Mouse (Mus musculus) midbrain, embryonic 14.5 days (tissue): ENCODE measurements at regions not wholly inside any gene's neighbourhood (a gene's known extent, or its start where the extent isn't known, plus 50 kb on each side); places are given as distances from the start of the nearest gene placed in this dataset.

Experiments used
- ATAC-seq: fragments of 200-750 bp; cut with Nextera tagmentation; 2 replicates; pipeline ENCODE4 v1.8.0; 2017; ENCODE audit warnings: moderate number of reproducible peaks, moderate library complexity; ENCODE audit not compliant: low FRiP score, low TSS enrichment
- DNase-seq: peaks from one replicate; pipeline ENCODE4 v3.0.0-alpha.2; 2015
- H3K27ac ChIP-seq: fragments of 300-500 bp; sonication (generic); replicated peaks from 2 replicates; pipeline ENCODE4 v1.5.1; 2014; ENCODE audit warnings: mild to moderate bottlenecking, low read depth, low read length, moderate library complexity
- H3K27me3 ChIP-seq: fragments of 300-500 bp; sonication (generic); 2 replicates; pipeline ENCODE4 v1.6.1; 2014; ENCODE audit warnings: low read length, control low read depth, mixed read lengths; ENCODE audit not compliant: control insufficient read depth, insufficient read depth
- H3K36me3 ChIP-seq: fragments of 300-500 bp; sonication (generic); 2 replicates; pipeline ENCODE4 v1.6.1; 2014; ENCODE audit warnings: low read length, control low read depth; ENCODE audit not compliant: control insufficient read depth, insufficient read depth
- H3K4me1 ChIP-seq: fragments of 300-500 bp; sonication (generic); 2 replicates; pipeline ENCODE4 v1.6.1; 2014; ENCODE audit warnings: mild to moderate bottlenecking, antibody characterized with exemption, low read length, control low read depth; ENCODE audit not compliant: control insufficient read depth, insufficient read depth
- H3K4me2 ChIP-seq: fragments of 300-500 bp; sonication (generic); 2 replicates; pipeline ENCODE4 v1.6.1; 2014; ENCODE audit warnings: mild to moderate bottlenecking, low read length, moderate library complexity
- H3K4me3 ChIP-seq: fragments of 300-500 bp; sonication (generic); replicated peaks from 2 replicates; pipeline ENCODE4 v1.5.1; 2014; ENCODE audit warnings: low read depth, low read length
- H3K9ac ChIP-seq: fragments of 300-500 bp; sonication (generic); replicated peaks from 2 replicates; pipeline ENCODE4 v1.6.1; 2014; ENCODE audit warnings: mild to moderate bottlenecking, low read length, moderate library complexity
- H3K9me3 ChIP-seq: fragments of 300-500 bp; sonication (generic); 2 replicates; pipeline ENCODE4 v1.6.1; 2016; ENCODE audit warnings: low read length, control low read depth, mixed read lengths; ENCODE audit not compliant: control insufficient read depth
- WGBS: fragments of 180-500 bp; shearing (Covaris S2); extraction: QIAGEN DNeasy Blood & Tissue Kit; methylation state at CpG from one replicate; pipeline ENCODE4 v1.1.7; 2014; 5-methylcytosine and 5-hydroxymethylcytosine counted together

DNA sequence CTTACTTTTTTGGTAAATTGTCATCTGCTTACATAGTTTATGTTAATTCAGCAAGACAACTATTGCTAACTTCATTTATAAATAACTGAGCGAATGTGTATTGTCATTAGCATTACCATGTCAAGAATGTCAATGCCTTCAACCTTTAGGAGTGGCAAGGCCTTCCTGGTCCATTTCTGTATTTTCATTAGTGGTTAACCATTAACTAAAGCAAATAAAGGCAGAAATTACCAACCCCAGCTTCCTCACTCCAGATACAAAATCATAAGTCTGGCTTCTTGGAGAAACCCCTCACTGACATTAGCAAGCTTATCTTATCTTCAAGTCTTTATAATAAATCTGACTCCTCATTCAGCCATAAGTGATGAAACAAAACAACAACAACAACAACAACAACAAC, 592.8 kb upstream of the Pcdh20 start:
- DNase-seq (no peak), ATAC-seq (no peak)
- no peak overlapping the region for H3K4me2 ChIP-seq
- H3K36me3 ChIP-seq, result no peaks in the 10 kb centered on the region
- H3K27me3 ChIP-seq, result no peaks in the 10 kb centered on the region
- 98% methylated on average over 1 of the region's 1 CpGs for WGBS
- H3K9me3 ChIP-seq, result no peaks in the 10 kb centered on the region
- no peak overlapping the region for H3K27ac ChIP-seq
- H3K9ac ChIP-seq, result no peak overlapping the region
- no peak overlapping the region for H3K4me3 ChIP-seq
- H3K4me1 ChIP-seq, result no peaks in the 10 kb centered on the region

DNA sequence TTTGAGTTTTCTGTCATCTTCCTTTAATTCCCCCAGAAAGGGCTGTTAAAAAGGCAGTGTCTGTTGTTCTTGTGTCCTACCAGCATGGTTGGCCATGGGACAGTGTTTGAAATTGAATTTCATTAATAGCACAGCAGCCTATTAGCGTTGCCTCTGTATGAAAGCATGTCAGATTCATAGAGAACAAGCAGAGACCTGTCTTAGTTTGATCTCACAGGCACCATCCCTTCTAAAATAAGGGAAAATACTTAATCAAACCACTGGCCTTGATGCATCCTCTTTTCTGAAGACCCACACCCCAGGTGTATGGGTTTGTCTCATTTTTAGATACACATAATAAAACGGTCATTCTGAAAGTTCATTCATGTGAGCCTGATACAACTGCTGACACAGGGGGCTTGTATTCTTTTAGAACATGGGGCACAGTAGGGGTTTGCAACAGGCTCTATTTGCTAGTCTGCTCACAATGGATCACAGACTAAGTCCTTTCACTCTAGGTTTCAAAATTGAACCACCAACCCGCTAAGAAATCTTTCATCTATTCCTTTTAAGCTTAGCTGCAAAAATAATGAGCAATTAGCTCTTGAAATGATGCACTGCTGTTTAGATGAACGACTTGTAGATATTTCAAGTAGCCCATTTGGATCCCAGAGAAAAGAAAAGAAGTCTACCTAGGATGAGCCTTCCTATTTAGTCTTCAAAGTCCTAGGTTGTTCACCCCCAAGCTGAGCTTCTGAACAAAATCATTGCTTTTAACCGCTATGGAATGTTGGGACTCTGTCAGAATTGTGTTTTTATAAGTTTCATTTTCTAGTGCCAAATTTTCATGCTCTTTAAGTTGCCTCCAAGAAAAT, 591.6 kb upstream of the Pcdh20 start:
- DNase-seq (no peak), ATAC-seq (no peak)
- WGBS, result 56% methylated on average over 5 of the region's 5 CpGs
- no peaks in the 10 kb centered on the region for H3K36me3 ChIP-seq
- H3K9ac ChIP-seq, result no peak overlapping the region
- no peaks in the 10 kb centered on the region for H3K27me3 ChIP-seq
- H3K9me3 ChIP-seq, result no peaks in the 10 kb centered on the region
- no peaks in the 10 kb centered on the region for H3K4me1 ChIP-seq
- no peak overlapping the region for H3K4me3 ChIP-seq
- no peak overlapping the region for H3K4me2 ChIP-seq
- H3K27ac ChIP-seq, result no peak overlapping the region

DNA sequence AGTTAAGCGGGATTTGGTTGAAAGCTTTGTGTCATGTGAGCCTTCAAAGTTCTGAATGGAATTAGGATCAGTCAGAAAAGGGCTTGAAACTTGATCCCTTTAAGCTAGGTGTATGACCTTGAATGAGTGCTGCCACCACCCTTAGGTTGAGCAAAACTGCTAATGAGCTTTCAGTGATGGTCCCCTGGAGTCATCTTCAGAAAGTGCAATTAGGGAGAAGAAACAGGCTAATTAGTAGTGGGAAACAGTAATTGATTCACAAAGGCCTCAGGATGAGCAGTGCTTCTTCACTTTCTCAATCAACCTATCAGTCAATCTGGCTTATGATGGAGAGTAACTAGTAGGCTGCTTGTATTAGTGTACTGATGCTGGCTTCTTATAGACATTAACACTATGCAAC, 590.1 kb upstream of the Pcdh20 start:
- no peak overlapping the region for H3K4me2 ChIP-seq
- H3K36me3 ChIP-seq, result no peaks in the 10 kb centered on the region
- no peak overlapping the region for H3K4me3 ChIP-seq
- H3K4me1 ChIP-seq, result no peaks in the 10 kb centered on the region
- H3K9me3 ChIP-seq, result no peaks in the 10 kb centered on the region
- ATAC-seq (0 out of 2 replicates have a peak, but pooled peaks have one; percentile 46), DNase-seq (no peak)
- 38% methylated on average over 1 of the region's 1 CpGs for WGBS
- no peak overlapping the region for H3K27ac ChIP-seq
- H3K9ac ChIP-seq, result no peak overlapping the region
- H3K27me3 ChIP-seq, result no peaks in the 10 kb centered on the region

DNA sequence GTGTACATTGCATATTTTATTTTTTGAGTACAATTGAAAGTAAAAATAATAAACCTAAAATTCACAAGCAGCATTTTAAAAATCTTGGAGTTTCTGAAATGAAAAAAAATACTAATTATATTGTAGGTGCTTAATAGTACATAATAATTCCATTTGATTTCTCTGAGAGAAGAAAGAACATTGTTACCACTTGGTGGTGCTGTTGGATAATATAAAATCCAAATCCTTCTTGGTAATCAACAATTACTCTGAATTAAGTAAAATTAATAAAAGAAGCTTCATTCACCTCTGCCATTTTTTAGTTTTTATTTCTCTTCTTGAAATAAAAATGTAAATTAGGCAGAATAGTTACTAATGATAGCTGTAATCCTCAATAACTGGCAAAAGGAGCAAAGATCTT, 563.2 kb upstream of the Pcdh20 start:
- ATAC-seq (no peak), DNase-seq (peak; percentile 79)
- H3K27ac ChIP-seq, result no peak overlapping the region
- no peaks in the 10 kb centered on the region for H3K4me1 ChIP-seq
- H3K36me3 ChIP-seq, result no peaks in the 10 kb centered on the region
- no peak overlapping the region for H3K4me2 ChIP-seq
- H3K4me3 ChIP-seq, result no peak overlapping the region
- no peaks in the 10 kb centered on the region for H3K9me3 ChIP-seq
- no peak overlapping the region for H3K9ac ChIP-seq
- no peaks in the 10 kb centered on the region for H3K27me3 ChIP-seq

DNA sequence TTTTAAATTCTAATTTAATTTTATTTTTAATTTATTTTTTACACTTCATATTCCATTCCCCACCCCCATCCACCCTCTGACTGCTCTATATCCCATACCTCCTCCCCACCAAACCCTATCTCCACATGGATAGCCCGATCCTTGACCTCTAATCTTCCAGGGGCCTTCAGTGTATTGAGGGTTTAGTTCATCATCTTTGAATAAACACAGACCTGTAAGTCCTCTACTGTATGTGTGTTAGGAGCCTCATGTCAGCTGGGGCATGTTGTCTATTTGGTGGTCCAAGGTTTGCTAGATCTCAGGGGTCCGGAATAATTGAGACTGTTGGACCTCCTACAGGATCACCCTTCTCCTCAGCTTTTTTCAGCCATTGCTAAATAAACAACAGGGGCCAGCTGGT, 540.2 kb upstream of the Pcdh20 start:
- no peak overlapping the region for H3K4me2 ChIP-seq
- no peak overlapping the region for H3K4me3 ChIP-seq
- DNase-seq (no peak), ATAC-seq (no peak)
- 98% methylated on average over 2 of the region's 2 CpGs for WGBS
- H3K9me3 ChIP-seq, result no peaks in the 10 kb centered on the region
- no peak overlapping the region for H3K9ac ChIP-seq
- no peaks in the 10 kb centered on the region for H3K36me3 ChIP-seq
- no peaks in the 10 kb centered on the region for H3K27me3 ChIP-seq
- no peak overlapping the region for H3K27ac ChIP-seq
- H3K4me1 ChIP-seq, result no peaks in the 10 kb centered on the region

DNA sequence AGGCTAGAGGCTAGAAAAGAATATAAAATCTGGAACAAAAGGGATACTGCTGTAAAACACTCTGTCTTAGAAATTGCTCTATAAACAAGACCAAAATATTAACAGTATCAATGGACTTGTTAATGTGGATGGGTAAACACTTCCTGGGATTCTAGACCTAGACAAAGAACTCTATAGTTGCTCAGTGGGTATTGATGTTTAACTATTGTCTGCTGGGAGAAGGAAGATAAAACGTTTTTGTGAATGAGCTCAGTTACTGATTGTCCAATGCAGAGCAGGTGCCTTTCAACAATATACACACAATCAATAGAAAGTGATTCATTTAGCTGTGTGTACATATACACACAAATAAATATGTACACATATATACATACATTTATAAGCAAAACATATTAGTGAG, 538.5 kb upstream of the Pcdh20 start:
- H3K36me3 ChIP-seq, result no peaks in the 10 kb centered on the region

DNA sequence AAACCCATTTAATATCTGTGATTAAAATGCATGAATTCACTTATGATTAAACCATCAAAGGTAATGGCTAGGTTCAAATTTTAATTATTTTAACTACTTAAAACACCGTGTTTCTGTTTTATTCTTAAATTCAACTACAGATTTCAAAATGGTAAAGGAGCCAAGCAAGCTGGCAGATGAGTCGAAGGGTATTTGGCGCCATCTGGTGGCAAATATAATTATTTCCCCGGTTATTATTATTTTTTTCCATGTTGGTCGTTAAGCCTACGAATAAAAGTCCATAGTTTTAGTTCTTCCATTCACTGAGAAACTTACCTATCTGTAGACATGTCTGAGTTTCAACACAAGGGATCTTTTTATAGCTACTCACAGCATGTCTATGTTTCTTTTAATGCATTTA, 510.7 kb upstream of the Pcdh20 start:
- WGBS, result 14% methylated on average over 6 of the region's 6 CpGs
- ATAC-seq, result no peak

More for the DNA sequence above, 538.5 kb upstream of the Pcdh20 start:
- no peak for DNase-seq
- no peak for ATAC-seq
- Histone ChIP-seq H3K4me2 (no peak overlapping the region), H3K27ac (no peak overlapping the region), H3K9ac (no peak overlapping the region), H3K4me3 (no peak overlapping the region), H3K27me3 (no peaks in the 10 kb centered on the region), H3K9me3 (no peaks in the 10 kb centered on the region), H3K4me1 (no peaks in the 10 kb centered on the region)
- WGBS, result 44% methylated on average over 1 of the region's 1 CpGs

DNA sequence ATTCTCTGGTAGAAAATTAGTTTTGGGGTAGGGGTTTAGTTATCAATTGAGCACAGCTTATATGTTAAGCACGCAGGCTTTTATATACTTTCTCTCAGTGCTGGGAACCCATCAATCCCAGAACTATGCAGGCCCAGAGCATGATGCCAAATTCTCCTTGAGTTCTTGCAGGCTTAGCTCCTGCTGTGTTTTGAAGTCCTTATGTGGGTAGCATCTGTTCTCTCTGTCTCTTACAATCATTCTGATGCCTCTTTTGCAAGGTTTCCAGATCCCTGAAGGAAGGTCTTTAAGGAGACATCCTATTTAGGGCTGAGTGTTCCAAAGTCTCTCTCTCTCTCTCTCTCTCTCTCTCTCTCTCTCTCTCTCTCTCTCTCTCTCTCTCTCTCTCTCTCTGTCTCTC, 504.8 kb upstream of the Pcdh20 start:
- ATAC-seq (no peak), DNase-seq (no peak)
- Histone ChIP-seq H3K4me2 (no peak overlapping the region), H3K9me3 (no peaks in the 10 kb centered on the region), H3K4me3 (no peak overlapping the region), H3K4me1 (no peaks in the 10 kb centered on the region), H3K27ac (no peak overlapping the region), H3K27me3 (no peaks in the 10 kb centered on the region), H3K36me3 (no peaks in the 10 kb centered on the region), H3K9ac (no peak overlapping the region)
- 88% methylated on average over 1 of the region's 1 CpGs for WGBS

More for the DNA sequence above, 510.7 kb upstream of the Pcdh20 start:
- H3K27me3 ChIP-seq, result no peaks in the 10 kb centered on the region
- H3K4me2 ChIP-seq, result no peak overlapping the region
- H3K9me3 ChIP-seq, result no peaks in the 10 kb centered on the region
- peak; percentile 79 for DNase-seq
- H3K9ac ChIP-seq, result no peak overlapping the region
- H3K4me3 ChIP-seq, result no peak overlapping the region
- no peaks in the 10 kb centered on the region for H3K36me3 ChIP-seq
- H3K27ac ChIP-seq, result no peak overlapping the region
- H3K4me1 ChIP-seq, result no peaks in the 10 kb centered on the region

DNA sequence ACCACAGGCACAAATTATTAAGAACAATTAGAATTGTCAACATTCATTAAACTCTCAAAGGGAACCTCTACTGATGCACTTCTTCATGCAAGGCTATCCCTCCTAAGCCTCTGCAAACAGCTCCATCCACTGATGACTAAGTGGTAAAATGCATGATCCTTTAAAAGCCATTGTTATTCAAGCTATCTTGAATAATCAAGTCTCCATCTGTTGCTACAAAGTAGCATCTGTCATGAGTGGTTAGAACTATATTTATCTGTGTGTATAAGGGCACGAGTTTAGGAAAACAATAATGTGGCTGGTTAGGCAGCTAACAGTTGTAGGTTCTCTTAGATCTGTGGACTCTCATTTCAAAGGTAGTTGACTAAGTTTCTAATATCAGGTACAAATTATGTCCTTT, 463.4 kb upstream of the Pcdh20 start:
- no peaks in the 10 kb centered on the region for H3K27me3 ChIP-seq
- no peak for ATAC-seq
- 66% methylated on average over 1 of the region's 1 CpGs for WGBS

More for the DNA sequence above, 463.4 kb upstream of the Pcdh20 start:
- no peak overlapping the region for H3K9ac ChIP-seq
- no peak overlapping the region for H3K4me3 ChIP-seq
- H3K9me3 ChIP-seq, result no peaks in the 10 kb centered on the region
- no peak for DNase-seq
- H3K4me2 ChIP-seq, result no peak overlapping the region
- no peak overlapping the region for H3K27ac ChIP-seq
- H3K36me3 ChIP-seq, result no peaks in the 10 kb centered on the region
- no peaks in the 10 kb centered on the region for H3K4me1 ChIP-seq
